Comparison of ENCODE assay signal across 24 mouse cellular contexts in the genomic region with DNA sequence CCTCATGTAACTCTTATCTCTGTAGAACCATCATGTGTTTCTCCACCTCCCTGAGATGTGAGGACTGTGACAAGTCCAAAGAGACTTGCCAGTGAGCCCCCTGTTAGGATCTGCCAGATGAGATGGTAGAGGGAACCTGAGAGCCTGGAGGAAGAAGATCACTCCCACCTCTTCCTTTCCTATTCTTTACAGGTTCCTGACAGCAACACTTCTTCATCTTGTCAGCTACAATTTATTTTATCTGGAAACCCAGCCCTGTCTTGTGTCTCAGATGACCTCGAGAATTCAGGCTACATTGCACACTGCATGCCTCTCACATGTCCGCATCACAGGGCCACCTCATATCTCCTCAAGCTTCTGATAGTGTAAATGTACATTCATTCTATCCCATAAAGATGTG. TPM values are rescaled to one million over a fixed set of nuclear protein-coding genes. Genes with fewer than 3 reads are reported as not detected.
DNase-seq lines count a peak whose midpoint lies in the region; ATAC-seq and TF ChIP-seq lines count a peak whose summit lies in the region.
"Had no signal": no experiment of that assay in that cellular context is flagged by ENCODE, and none has a peak within 500 bp of the region (broad histone marks: within the 10 kb centered on the region; RNA-seq: fewer than 3 reads in every experiment).

No protein-coding gene starts in this region.

- H3K4me1 ChIP-seq in kidney, embryonic 15.5 days: no peaks in the 10 kb centered on the region
- no peaks in the 10 kb centered on the region for H3K4me1 ChIP-seq in kidney, postnatal 0 days (replicated peaks; ENCODE audit: insufficient read depth, low read length)
- H3K4me1 ChIP-seq: embryonic facial prominence, embryonic 13.5 days; embryonic facial prominence, embryonic 15.5 days; forebrain, embryonic 10.5 days; forebrain, embryonic 12.5 days had no signal

- WGBS in kidney, embryonic 15.5 days: 27% methylated on average over 2 of the region's 2 CpGs
- 28% methylated on average over 2 of the region's 2 CpGs for WGBS in kidney, postnatal 0 days

- no peak overlapping the region for H3K9ac ChIP-seq in kidney, embryonic 15.5 days
- H3K9ac ChIP-seq in kidney, postnatal 0 days (ENCODE audit: low read depth, low read length): no peak overlapping the region
- H3K9ac ChIP-seq: embryonic facial prominence, embryonic 13.5 days; embryonic facial prominence, embryonic 15.5 days; forebrain, embryonic 12.5 days had no signal

- TF ChIP-seq CTCF in kidney, postnatal 0 days (IDR thresholded peaks at IDR 0.05; ENCODE audit: low read depth): no peak

- DNase-seq in kidney, adult 9 months: no peak
- DNase-seq in kidney, postnatal 0 days (ENCODE audit: low spot score): peak; percentile 68
- no peak for DNase-seq in kidney, adult 8-10 months
- DNase-seq: adrenal gland, adult 2 months; adrenal gland, postnatal 10 days; adrenal gland, postnatal 25 days; cerebellum, adult 11 months; cerebellum, adult 18-20 months; cerebellum, adult 8-10 months; cerebellum, adult 9-11 months; cerebellum, postnatal 14 days; cerebellum, postnatal 36 days; embryo, embryonic 11 days had no signal

- ATAC-seq in kidney, embryonic 15.5 days (replicated peaks; ENCODE audit: low FRiP score): peak; percentile 77
- ATAC-seq in kidney, postnatal 0 days (replicated peaks; ENCODE audit: low FRiP score, low read depth): no peak
- ATAC-seq: forebrain, embryonic 14.5 days; forebrain, embryonic 16.5 days had no signal

- H3K27me3 ChIP-seq in kidney, embryonic 15.5 days: no peaks in the 10 kb centered on the region
- no peaks in the 10 kb centered on the region for H3K27me3 ChIP-seq in kidney, postnatal 0 days (ENCODE audit: insufficient read depth, low read length)
- H3K27me3 ChIP-seq: embryonic facial prominence, embryonic 13.5 days; embryonic facial prominence, embryonic 15.5 days; forebrain, embryonic 12.5 days had no signal

- H3K36me3 ChIP-seq in kidney, embryonic 15.5 days: no peaks in the 10 kb centered on the region
- H3K36me3 ChIP-seq in kidney, postnatal 0 days (ENCODE audit: insufficient read depth, low read length): no peaks in the 10 kb centered on the region
- H3K36me3 ChIP-seq: embryonic facial prominence, embryonic 13.5 days; embryonic facial prominence, embryonic 15.5 days; forebrain, embryonic 10.5 days; forebrain, embryonic 12.5 days had no signal

- no peaks in the 10 kb centered on the region for H3K9me3 ChIP-seq in kidney, embryonic 15.5 days (replicated peaks)
- no peaks in the 10 kb centered on the region for H3K9me3 ChIP-seq in kidney, postnatal 0 days (replicated peaks; ENCODE audit: low read length)
- H3K9me3 ChIP-seq: embryonic facial prominence, embryonic 13.5 days; embryonic facial prominence, embryonic 15.5 days; forebrain, embryonic 10.5 days; forebrain, embryonic 12.5 days had no signal

- H3K4me2 ChIP-seq in kidney, embryonic 15.5 days: no peak overlapping the region
- no peak overlapping the region for H3K4me2 ChIP-seq in kidney, postnatal 0 days (ENCODE audit: low read length)
- H3K4me2 ChIP-seq: embryonic facial prominence, embryonic 13.5 days; embryonic facial prominence, embryonic 15.5 days; forebrain, embryonic 12.5 days had no signal

- H3K27ac ChIP-seq in kidney, embryonic 15.5 days: no peak overlapping the region
- no peak overlapping the region for H3K27ac ChIP-seq in kidney, postnatal 0 days
- H3K27ac ChIP-seq: embryonic facial prominence, embryonic 13.5 days; embryonic facial prominence, embryonic 15.5 days; forebrain, embryonic 10.5 days; forebrain, embryonic 12.5 days had no signal

- no peak overlapping the region for H3K4me3 ChIP-seq in kidney, embryonic 15.5 days (replicated peaks)
- no peak overlapping the region for H3K4me3 ChIP-seq in kidney, postnatal 0 days (replicated peaks; ENCODE audit: low read depth, low read length)
- H3K4me3 ChIP-seq: embryonic facial prominence, embryonic 13.5 days; embryonic facial prominence, embryonic 15.5 days; erythroblast, embryonic 14.5 days; forebrain, embryonic 10.5 days; forebrain, embryonic 12.5 days had no signal

RNA-seq across cellular contexts. Expression of gene Gm21293, which starts 24.5 kb away (rescaled TPM):
- polyA plus RNA-seq in kidney, embryonic 15.5 days (2015; fragmentation: Nextera tagmentation; extraction: Ambion mirVana): not detected in 2 replicates
- polyA plus RNA-seq in kidney, postnatal 0 days (2015; fragmentation: Nextera tagmentation; extraction: Ambion mirVana): not detected in 2 replicates
- polyA plus RNA-seq: adrenal gland, adult 2 months; brain, embryonic 14.5 days; embryonic facial prominence, embryonic 11.5 days; embryonic facial prominence, embryonic 13.5 days; embryonic facial prominence, embryonic 15.5 days; erythroblast, embryonic 14.5 days; forebrain, embryonic 10.5 days; forebrain, embryonic 12.5 days; forebrain, embryonic 14.5 days; forebrain, embryonic 16.5 days had no signal

RNA-seq across cellular contexts. Expression of gene Gm6763, which starts 33.0 kb away (rescaled TPM):
- polyA plus RNA-seq in kidney, embryonic 15.5 days (2015; fragmentation: Nextera tagmentation; extraction: Ambion mirVana): not detected in 2 replicates
- not detected in 2 replicates for polyA plus RNA-seq in kidney, postnatal 0 days (2015; fragmentation: Nextera tagmentation; extraction: Ambion mirVana)
- polyA plus RNA-seq: adrenal gland, adult 2 months; brain, embryonic 14.5 days; C2C12; embryonic facial prominence, embryonic 11.5 days; embryonic facial prominence, embryonic 13.5 days; embryonic facial prominence, embryonic 15.5 days; erythroblast, embryonic 14.5 days; forebrain, embryonic 10.5 days; forebrain, embryonic 12.5 days; forebrain, embryonic 14.5 days; forebrain, embryonic 16.5 days had no signal

RNA-seq across cellular contexts. Expression of gene Gm8764, which starts 41.5 kb away (rescaled TPM):
- polyA plus RNA-seq in kidney, embryonic 15.5 days (2015; fragmentation: Nextera tagmentation; extraction: Ambion mirVana): not detected in 2 replicates
- not detected in 2 replicates for polyA plus RNA-seq in kidney, postnatal 0 days (2015; fragmentation: Nextera tagmentation; extraction: Ambion mirVana)
- polyA plus RNA-seq: adrenal gland, adult 2 months; brain, embryonic 14.5 days; C2C12; embryonic facial prominence, embryonic 11.5 days; embryonic facial prominence, embryonic 13.5 days; embryonic facial prominence, embryonic 15.5 days; erythroblast, embryonic 14.5 days; forebrain, embryonic 10.5 days; forebrain, embryonic 12.5 days; forebrain, embryonic 14.5 days; forebrain, embryonic 16.5 days had no signal

RNA-seq across cellular contexts. Expression of gene Gm21304, which starts 50.0 kb away (rescaled TPM):
- not detected in 2 replicates for polyA plus RNA-seq in kidney, embryonic 15.5 days (2015; fragmentation: Nextera tagmentation; extraction: Ambion mirVana)
- not detected in 2 replicates for polyA plus RNA-seq in kidney, postnatal 0 days (2015; fragmentation: Nextera tagmentation; extraction: Ambion mirVana)
- polyA plus RNA-seq: adrenal gland, adult 2 months; brain, embryonic 14.5 days; embryonic facial prominence, embryonic 11.5 days; embryonic facial prominence, embryonic 13.5 days; embryonic facial prominence, embryonic 15.5 days; erythroblast, embryonic 14.5 days; forebrain, embryonic 10.5 days; forebrain, embryonic 12.5 days; forebrain, embryonic 14.5 days; forebrain, embryonic 16.5 days had no signal

RNA-seq across cellular contexts. Expression of gene Gm21312, which starts 58.5 kb away (rescaled TPM):
- polyA plus RNA-seq in kidney, embryonic 15.5 days (2015; fragmentation: Nextera tagmentation; extraction: Ambion mirVana): not detected in 2 replicates
- polyA plus RNA-seq in kidney, postnatal 0 days (2015; fragmentation: Nextera tagmentation; extraction: Ambion mirVana): not detected in 2 replicates
- polyA plus RNA-seq: adrenal gland, adult 2 months; brain, embryonic 14.5 days; embryonic facial prominence, embryonic 11.5 days; embryonic facial prominence, embryonic 13.5 days; embryonic facial prominence, embryonic 15.5 days; erythroblast, embryonic 14.5 days; forebrain, embryonic 10.5 days; forebrain, embryonic 12.5 days; forebrain, embryonic 14.5 days; forebrain, embryonic 16.5 days had no signal
